Mouse (Mus musculus) telencephalon, adult 2 months (tissue): Measurements from ENCODE around the gene Otulin.
A peak's percentile ranks its signal among the peaks of the same experiment; 100 is the strongest.

Experiments used
- DNase-seq: peaks from one replicate; pipeline ENCODE4 v3.0.0-alpha.2; 2011; ENCODE audit warnings: low read depth, low spot score

Gene Otulin

GRCm38 (mm10) chr15:27613255-27613654 lies 17.2 kb downstream of the Otulin start:
- no peak for DNase-seq

DNA sequence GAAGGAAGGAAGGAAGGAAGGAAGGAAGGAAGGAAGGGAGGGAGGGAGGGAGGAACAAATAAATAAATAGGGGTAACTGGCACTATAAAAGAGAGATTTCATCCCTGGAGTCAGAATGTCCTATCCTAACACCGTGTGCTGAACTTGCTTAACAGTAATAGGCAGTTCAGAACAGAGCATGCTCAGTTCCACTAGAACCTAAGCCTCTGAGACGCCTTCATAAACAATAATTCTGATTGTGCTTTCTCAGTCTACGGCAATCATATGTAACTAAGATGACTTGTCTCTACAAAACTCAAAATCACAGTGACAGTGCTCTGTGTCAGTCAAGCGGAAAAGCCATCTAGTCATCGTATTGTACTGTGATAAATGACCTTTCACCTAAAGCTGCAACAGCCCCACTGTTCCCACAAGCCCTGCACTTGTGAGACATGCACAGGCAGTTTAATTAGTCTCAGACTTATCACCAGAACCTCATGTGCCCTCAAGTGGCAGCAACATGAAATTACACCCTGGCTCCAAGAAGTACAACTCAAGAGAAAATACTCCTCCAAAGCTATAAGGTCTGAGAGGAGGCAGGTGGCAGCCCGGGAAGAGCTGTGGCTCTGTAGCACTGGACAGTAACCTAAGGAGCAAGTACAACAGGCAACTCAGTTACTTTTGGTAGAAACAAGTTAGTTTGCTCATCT lies 17.8 kb downstream of the Otulin start:
- peak; percentile 64 for DNase-seq

DNA sequence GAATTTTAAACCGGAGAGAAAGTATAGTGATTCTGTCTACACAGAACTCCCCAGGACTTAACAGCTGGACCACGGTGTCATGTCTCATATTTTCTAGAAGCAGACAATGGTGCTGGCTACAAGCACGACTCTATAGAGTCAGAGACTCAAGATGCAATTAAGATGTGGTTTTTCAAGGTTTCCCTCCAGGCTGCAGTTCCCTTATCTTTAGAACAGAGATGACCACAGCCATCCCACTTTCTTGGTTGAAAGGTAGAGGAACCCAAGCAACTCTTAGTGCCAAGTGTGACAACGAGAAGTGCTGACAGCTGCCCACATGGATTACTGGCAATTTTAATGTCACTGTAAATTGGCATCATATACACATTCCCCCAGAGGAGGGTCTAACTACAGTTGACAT lies 20.9 kb downstream of the Otulin start:
- DNase-seq = no peak

DNA sequence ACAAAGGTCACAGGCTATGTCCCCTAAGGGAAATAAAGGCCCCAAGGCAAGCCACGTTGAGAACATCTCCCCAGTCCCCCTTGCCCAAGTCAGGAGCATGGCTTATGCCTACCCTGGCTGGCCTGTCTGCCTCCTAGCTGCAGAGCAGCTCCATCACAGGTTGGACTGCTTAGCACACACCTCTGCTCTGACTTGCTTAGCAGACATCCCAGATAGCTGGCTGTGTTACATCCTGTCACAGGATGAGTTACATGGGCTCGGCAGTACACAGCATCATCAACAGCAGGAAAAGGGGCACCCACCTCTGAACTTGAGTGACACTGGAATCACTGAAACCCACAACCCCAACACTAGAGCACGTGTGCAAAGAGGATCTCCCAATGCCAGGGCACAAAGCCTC lies 25.2 kb downstream of the Otulin start:
- no peak for DNase-seq

DNA sequence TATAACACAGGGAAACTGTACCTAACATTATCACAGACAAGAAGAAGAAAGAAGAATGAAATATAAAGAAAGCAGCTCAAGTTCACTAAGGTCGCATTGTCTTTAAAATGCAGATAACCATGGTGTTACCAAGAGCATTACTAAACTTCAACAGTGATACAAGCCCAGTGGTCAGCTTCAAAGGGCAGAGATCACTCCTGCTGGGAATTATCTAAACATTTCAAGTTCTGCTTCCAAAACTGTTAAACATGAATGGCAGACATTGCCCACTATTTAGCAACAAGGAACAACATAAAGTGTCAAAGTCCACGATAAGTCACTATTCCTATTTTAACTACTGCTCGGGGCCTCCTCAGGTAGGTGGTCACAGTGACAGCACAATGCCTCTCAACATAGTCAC lies 25.9 kb downstream of the Otulin start:
- DNase-seq = no peak

GRCm38 (mm10) chr15:27600524-27600923 lies 30.0 kb downstream of the Otulin start:
- DNase-seq = no peak

DNA sequence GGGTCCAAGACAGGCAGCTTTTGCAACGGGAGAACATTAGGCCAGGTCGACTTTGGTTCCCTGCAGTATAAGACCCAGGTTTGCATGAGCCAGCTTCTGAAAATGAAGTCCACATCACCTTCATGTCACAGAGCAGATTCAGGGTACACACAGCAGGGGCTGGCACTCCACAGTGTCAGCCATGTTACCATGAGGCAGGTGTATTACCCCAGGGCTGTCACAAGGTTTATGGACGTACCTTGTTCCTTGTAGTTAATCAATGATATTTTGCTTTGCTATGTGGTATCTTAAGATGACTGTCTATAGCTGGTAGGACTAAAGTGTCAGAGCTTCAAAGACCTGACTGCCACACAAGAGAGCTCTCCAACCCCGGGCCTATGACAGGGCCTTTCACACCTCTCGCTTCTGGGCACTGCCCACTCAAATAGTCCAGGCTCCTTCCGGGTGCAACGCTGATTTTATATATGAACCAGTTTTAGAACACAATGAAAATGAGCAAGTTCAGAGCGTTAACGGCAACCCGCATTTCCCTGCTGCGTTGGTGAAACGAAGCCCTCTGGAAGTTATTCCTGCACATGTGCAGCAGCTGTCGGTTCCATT lies 31.6 kb downstream of the Otulin start:
- DNase-seq = no peak

GRCm38 (mm10) chr15:27597516-27597915 lies 33.0 kb downstream of the Otulin start:
- DNase-seq = no peak

DNA sequence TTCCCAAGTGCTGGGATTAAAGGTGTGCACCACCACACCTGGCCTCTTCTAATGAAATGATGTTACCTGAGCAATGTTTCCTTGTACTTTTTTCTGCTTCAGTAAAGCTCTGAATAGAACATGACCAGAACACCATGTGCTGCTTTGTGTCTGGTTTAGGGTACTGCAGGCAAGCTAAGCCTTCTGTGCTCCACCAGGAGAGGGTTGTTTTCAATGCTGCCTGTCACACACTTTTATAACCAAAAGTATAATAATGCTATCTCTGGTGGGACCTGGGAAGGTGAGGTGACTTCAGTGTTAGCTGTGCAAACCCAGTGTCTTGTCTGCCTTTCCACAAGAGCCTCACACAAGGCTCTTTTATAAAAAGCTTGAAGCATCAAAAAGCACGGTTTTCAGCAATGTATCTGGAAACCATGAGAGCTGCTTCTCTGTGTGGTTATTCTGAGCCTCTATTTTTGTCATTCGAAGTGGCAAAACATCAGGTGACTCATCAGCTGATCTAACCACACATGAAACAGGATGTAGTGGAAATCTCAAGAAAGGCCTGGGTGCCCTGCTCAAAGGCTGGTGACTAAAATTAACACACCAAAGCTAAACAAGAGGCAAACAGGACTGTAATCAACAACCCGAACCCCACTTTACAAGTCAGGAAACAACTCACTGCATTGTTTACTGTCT lies 33.9 kb downstream of the Otulin start:
- peak; percentile 88 for DNase-seq

DNA sequence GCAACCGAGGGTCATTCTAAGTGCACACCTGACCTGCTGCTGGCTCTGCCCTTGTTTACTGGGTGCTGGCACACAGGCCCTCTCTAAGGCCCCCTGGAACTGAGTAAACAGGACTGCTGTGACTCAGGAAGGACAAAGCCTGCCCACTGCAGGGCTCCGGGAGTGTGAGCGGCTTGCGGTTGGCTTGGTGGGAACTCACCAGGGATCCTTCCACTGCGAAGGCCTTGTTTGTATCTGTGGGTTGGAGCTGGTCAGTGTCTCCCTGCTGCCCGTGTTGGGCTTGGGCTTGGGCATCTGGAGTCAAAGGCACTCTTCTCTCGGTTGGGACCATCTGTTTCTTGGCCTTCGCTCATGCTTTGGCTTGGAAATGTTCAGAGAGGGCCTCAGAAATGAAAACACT lies 34.9 kb downstream of the Otulin start:
- DNase-seq = no peak

DNA sequence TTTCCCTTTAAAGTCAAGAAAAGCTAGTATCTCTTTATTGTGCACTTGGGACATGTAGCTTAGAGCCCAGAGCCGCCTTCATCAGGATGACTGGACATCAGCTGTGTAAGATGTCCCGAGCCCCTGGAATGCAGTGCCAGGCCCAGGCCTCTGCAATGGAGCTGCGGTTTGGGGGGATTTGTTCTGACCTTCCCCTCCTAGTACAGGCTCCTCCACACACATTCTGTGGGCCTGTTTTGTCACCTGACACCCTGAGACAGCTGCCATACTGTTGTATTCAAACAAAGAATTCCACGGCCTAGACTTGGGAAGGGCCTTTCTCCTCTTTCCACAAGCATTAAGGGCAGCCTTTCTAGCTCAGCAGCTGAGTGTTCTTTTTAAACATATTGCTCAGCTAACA lies 35.5 kb downstream of the Otulin start:
- no peak for DNase-seq

GRCm38 (mm10) chr15:27593717-27594116 lies 36.8 kb downstream of the Otulin start:
- no peak for DNase-seq

DNA sequence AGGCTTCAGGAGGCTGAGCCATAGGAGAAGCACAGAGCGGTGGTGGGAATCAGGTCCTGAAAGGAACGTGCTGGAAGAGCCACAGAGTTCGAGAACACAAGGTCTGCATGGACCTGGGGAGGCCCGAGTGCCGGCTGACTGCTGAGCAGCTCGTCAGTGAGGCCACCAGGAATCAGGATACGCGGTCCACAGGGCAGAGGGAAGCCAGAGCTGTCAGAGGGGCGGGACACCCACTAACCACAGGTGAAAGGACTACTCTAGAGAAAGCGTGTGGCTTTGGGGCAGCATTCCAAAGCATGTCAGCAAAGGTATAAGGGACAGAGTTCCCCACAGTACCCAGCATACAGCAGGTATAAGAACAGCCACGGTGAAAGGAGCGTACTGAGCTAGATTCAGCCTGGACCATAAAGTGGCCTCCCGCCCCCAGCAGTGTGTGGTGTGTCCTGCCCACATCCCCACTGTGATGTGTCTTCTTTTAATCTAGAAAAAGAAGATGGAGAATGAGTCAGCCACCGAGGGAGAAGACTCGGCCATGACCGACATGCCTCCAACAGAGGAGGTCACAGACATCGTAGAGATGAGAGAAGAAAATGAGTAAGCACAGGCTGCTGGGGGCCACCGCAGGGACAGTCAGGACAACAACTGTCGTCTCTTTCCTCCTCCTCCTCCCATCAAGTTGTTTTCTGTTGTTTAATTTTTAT lies 37.7 kb downstream of the Otulin start:
- no peak for DNase-seq

DNA sequence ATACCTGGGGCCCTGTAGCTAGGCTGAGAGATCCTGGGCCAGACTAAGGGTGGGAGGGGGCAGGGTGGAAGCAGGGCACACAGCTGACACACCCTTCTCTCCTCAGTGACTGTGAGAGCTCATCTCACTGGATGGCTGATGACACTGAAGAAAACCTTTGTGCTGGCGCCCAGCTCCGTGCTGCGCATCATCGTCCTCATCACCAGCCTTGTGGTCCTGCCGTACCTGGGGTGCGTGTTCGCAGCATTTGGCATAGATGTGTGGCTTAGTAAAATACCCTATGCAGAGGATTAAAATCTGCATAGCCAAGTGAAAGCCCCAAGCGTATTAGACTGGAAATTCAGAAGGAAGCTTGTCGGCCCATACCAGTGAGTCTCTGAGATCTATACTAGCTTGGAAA lies 39.7 kb downstream of the Otulin start:
- DNase-seq = no peak

DNA sequence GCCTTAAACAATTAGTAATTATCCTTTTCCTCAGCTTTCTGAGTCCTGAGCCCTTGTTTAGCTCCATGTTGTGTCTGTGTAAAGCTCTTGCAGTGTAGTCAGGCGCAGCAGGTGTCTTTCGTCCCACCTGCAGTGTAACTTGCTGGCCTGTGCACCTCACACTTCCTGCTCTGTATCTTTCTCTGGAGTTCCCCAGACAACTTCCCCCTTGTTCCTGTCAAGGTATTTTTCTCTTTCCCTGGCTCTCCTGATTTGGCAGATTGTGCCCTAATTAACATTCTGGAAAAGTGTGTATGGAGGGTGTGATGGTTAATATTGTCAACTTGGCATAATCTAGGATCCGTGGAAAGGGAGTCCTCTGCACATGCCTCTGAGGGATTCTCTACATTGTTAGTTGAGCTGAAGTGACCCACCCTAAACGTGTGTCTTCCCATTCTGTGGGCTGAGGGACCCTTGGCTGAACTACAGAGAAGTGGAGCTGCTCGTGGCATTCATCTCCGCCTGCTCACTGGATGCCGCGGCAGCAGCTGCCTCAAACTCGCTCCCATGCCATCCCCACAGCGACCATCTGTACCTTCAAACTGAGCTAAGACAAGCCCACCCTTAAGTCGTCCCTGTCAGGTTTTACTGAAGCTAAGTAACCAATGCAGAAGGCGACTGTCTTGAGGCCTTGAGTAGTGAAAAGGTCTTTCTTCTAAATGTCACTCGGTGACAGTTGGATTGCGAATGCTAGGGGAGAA lies 42.2 kb downstream of the Otulin start:
- no peak for DNase-seq

DNA sequence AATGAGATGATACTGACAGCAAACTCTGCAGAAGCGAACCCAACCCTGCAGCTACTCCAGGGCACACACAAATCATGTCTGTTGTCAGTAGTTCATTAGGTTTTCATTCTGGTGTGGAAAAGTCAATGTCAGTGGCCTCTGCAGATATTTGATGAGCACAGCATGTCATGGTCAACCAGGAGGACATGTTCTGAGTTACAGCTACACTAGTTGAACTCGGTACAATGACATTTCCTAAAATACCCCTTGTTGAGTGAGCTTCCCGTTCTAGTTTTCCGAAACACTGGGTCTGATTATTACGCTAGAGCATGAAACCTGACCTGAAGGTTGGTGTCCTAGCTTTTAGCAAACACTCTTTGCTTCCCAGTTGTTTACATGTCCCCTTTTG lies 44.4 kb downstream of the Otulin start:
- DNase-seq = no peak

DNA sequence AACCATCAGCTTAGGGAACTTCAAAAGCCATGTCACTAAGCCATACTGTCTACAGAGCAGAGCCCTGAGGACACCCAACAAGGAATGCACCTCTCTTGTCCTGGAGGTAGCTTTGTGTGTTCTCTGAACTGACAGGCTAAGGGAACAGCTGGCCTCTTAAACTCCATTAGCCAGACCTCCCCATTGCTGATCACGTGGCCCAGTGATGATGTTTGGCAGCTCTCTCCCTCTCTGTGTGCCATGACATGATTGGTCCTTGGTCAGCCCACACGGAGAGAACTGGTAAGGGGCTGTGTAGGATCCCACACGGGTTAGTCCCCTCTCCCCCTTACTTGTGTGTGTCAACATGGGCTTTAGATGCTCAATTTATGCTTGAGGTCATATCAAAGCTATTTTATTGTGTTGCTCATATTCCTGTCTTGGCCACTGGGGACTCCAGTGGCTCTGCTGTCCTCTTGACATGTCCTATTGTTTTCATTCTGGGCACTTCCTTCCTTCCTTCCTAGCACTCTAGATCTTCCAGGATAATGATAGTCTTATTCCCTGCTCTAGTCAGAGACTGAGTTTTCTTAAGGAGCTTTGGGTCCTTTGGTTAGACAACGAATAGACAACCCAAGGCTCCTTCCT lies 44.9 kb downstream of the Otulin start:
- DNase-seq = no peak

GRCm38 (mm10) chr15:27583620-27584019 lies 46.9 kb downstream of the Otulin start:
- DNase-seq = no peak

DNA sequence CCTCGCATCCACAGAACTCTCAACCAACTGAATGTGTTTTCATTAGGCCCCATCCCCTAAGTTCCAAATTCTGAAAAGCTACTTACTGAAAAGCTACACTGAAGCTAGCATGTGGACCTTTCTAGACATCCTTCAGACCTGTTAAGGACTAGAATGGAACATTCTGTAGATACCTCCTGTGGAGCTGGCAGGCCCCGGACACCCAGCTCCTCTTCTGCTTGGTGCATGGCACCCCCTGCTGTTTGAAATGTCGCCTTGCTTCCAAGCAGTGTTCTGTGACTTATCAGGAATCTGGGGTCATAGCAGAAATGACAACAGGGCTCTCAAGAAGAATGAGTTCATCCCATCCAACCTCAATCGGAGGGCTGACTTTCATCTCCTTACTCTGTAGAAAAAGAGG lies 47.5 kb downstream of the Otulin start:
- no peak for DNase-seq

DNA sequence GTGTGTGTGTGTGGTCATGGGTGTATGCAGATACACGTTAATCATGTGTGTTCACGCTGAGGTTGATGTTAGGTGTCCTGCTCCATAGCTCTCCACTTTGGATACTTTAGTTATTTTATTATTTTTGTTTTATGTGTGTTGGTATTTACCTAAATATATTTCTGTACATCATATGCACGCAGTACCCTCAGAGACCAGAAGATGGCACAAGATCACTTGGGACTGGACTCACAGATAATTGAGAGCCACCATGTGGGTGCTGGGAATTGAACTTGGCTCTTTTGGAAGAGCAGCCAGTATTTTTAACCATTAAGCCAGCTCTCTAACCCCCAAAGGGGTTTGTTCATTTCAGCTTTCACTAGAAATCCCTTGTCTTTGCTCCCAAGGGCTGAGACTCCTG lies 48.1 kb downstream of the Otulin start:
- no peak for DNase-seq

GRCm38 (mm10) chr15:27581640-27582039 lies 48.9 kb downstream of the Otulin start:
- DNase-seq = peak; percentile 71
